In genomic region chr11:74843761-74844160, GRCm38 (mm10) we compare ENCODE assay signal across 13 mouse cellular contexts. TPM values are rescaled to one million over a fixed set of nuclear protein-coding genes. Genes with fewer than 3 reads are reported as not detected.
DNase-seq lines count a peak whose midpoint lies in the region; ATAC-seq and TF ChIP-seq lines count a peak whose summit lies in the region.
"Had no signal": no experiment of that assay in that cellular context is flagged by ENCODE, and none has a peak within 500 bp of the region (broad histone marks: within the 10 kb centered on the region; RNA-seq: fewer than 3 reads in every experiment).

No protein-coding gene starts in this region.

- H3K79me2 ChIP-seq in heart, adult 2 months (replicated peaks; ENCODE audit: control insufficient read depth, insufficient read depth, low read length) = no peaks in the 10 kb centered on the region; the same call in 1 of the 2 replicates

- no peak overlapping the region for H3K4me3 ChIP-seq in heart, adult 2 months
- H3K4me3 ChIP-seq in hindbrain, embryonic 16.5 days (ENCODE audit: low read length) = no peak overlapping the region
- no peak overlapping the region for H3K4me3 ChIP-seq in hindbrain, embryonic 10.5 days
- no peak overlapping the region for H3K4me3 ChIP-seq in neural tube, embryonic 12.5 days
- H3K4me3 ChIP-seq in stomach, embryonic 15.5 days (replicated peaks) = no peak overlapping the region
- H3K4me3 ChIP-seq: forebrain, embryonic 13.5 days; liver, embryonic 13.5 days had no signal

- 51% methylated on average over 5 of the region's 5 CpGs for WGBS in heart, adult 2 months
- 67% methylated on average over 5 of the region's 5 CpGs for WGBS in hindbrain, embryonic 16.5 days
- 63% methylated on average over 5 of the region's 5 CpGs for WGBS in hindbrain, embryonic 10.5 days
- 67% methylated on average over 5 of the region's 5 CpGs for WGBS in neural tube, embryonic 12.5 days
- WGBS in stomach, embryonic 15.5 days = 64% methylated on average over 5 of the region's 5 CpGs

- H3K36me3 ChIP-seq in heart, adult 2 months (ENCODE audit: control insufficient read depth, insufficient read depth, low read length) = no peaks in the 10 kb centered on the region
- peaks cover 21% of the 10 kb centered on the region for H3K36me3 ChIP-seq in hindbrain, embryonic 16.5 days (ENCODE audit: control insufficient read depth, insufficient read depth, low read length)
- H3K36me3 ChIP-seq in hindbrain, embryonic 10.5 days = peaks cover 65% of the 10 kb centered on the region
- H3K36me3 ChIP-seq in neural tube, embryonic 12.5 days = peaks cover 42% of the 10 kb centered on the region
- H3K36me3 ChIP-seq in stomach, embryonic 15.5 days = peaks cover 18% of the 10 kb centered on the region

- intact Hi-C loops in heart, adult 2 months (cut with DNase I) = loop anchor here (2.0 kb wide), 1 partner anchor 15 kb away; no protein-coding TSS in a partner anchor

- no peak for DNase-seq in heart, adult 2 months
- DNase-seq in heart, adult 9 months (ENCODE audit: low spot score in 2 of 2) = no peak
- no peak for DNase-seq in hindbrain, embryonic 10.5 days (ENCODE audit: low spot score)
- no peak for DNase-seq in neural tube, embryonic 10.5 days (ENCODE audit: extremely low spot score, low spot score)
- no peak for DNase-seq in ovary, postnatal 10 days (ENCODE audit: low spot score)
- DNase-seq: kidney, adult 8-10 months; liver, embryonic 13.5 days; right cerebral cortex, postnatal 25 days; thymus, postnatal 36 days had no signal

- H3K9me3 ChIP-seq in hindbrain, embryonic 16.5 days (ENCODE audit: control insufficient read depth, low read length) = no peaks in the 10 kb centered on the region
- peaks cover 9% of the 10 kb centered on the region; the same call in 1 of the 2 replicates for H3K9me3 ChIP-seq in hindbrain, embryonic 10.5 days
- H3K9me3 ChIP-seq in neural tube, embryonic 12.5 days = peaks cover 4% of the 10 kb centered on the region; the same call in 1 of the 2 replicates
- no peaks in the 10 kb centered on the region for H3K9me3 ChIP-seq in stomach, embryonic 15.5 days
- H3K9me3 ChIP-seq: forebrain, embryonic 13.5 days had no signal

- TF ChIP-seq CTCF in heart, adult 2 months (IDR thresholded peaks at IDR 0.05) = no peak

- H3K9ac ChIP-seq in heart, adult 2 months (ENCODE audit: low read depth, low read length) = no peak overlapping the region
- no peak overlapping the region for H3K9ac ChIP-seq in hindbrain, embryonic 16.5 days (ENCODE audit: low read depth, low read length)
- peak overlapping the region; percentile 22; the same call in 1 of the 2 replicates for H3K9ac ChIP-seq in neural tube, embryonic 12.5 days
- no peak overlapping the region for H3K9ac ChIP-seq in stomach, embryonic 15.5 days
- H3K9ac ChIP-seq: forebrain, embryonic 13.5 days; liver, embryonic 13.5 days had no signal

- peak overlapping the region; percentile 58 for H3K27ac ChIP-seq in heart, adult 2 months
- H3K27ac ChIP-seq in hindbrain, embryonic 16.5 days (ENCODE audit: low read depth, low read length) = peak overlapping the region; percentile 48; the same call in 1 of the 2 replicates
- no peak overlapping the region for H3K27ac ChIP-seq in hindbrain, embryonic 10.5 days
- H3K27ac ChIP-seq in neural tube, embryonic 12.5 days = no peak overlapping the region
- 0 out of 2 replicates have a peak overlapping the region, but pooled peaks have one; percentile 1 for H3K27ac ChIP-seq in stomach, embryonic 15.5 days
- H3K27ac ChIP-seq: forebrain, embryonic 13.5 days; liver, embryonic 13.5 days had no signal

- TF ChIP-seq POLR2A in heart, adult 2 months (IDR thresholded peaks at IDR 0.05; ENCODE audit: insufficient read depth, low read depth, low read length) = 0 out of 2 replicates have a peak, but pooled peaks have one; percentile 6

- H3K4me1 ChIP-seq in heart, adult 2 months (ENCODE audit: control insufficient read depth, insufficient read depth, low read length) = peaks cover 6% of the 10 kb centered on the region
- H3K4me1 ChIP-seq in hindbrain, embryonic 16.5 days (ENCODE audit: control insufficient read depth, insufficient read depth, low read depth, low read length) = peaks cover 11% of the 10 kb centered on the region
- H3K4me1 ChIP-seq in hindbrain, embryonic 10.5 days (replicated peaks) = peaks cover 45% of the 10 kb centered on the region
- peaks cover 11% of the 10 kb centered on the region; the same call in 1 of the 2 replicates for H3K4me1 ChIP-seq in neural tube, embryonic 12.5 days
- H3K4me1 ChIP-seq in stomach, embryonic 15.5 days = peaks cover 21% of the 10 kb centered on the region

- no peak for TF ChIP-seq EP300 in heart, adult 2 months (IDR thresholded peaks at IDR 0.05; ENCODE audit: insufficient read depth, low read depth, low read length)

- no peak for ATAC-seq in hindbrain, embryonic 16.5 days
- ATAC-seq in neural tube, embryonic 12.5 days (ENCODE audit: low FRiP score, low read depth) = no peak
- no peak for ATAC-seq in stomach, embryonic 15.5 days (ENCODE audit: insufficient read depth, low FRiP score, low read depth)
- ATAC-seq: forebrain, embryonic 13.5 days had no signal

- H3K27me3 ChIP-seq in heart, adult 2 months (ENCODE audit: control insufficient read depth, insufficient read depth, low read length) = no peaks in the 10 kb centered on the region
- H3K27me3 ChIP-seq in hindbrain, embryonic 16.5 days (replicated peaks; ENCODE audit: control insufficient read depth, insufficient read depth, low read length) = no peaks in the 10 kb centered on the region
- H3K27me3 ChIP-seq in hindbrain, embryonic 10.5 days (ENCODE audit: insufficient read depth, poor library complexity, severe bottlenecking) = no peaks in the 10 kb centered on the region
- H3K27me3 ChIP-seq in neural tube, embryonic 12.5 days (replicated peaks) = no peaks in the 10 kb centered on the region
- no peaks in the 10 kb centered on the region for H3K27me3 ChIP-seq in stomach, embryonic 15.5 days (replicated peaks)
- H3K27me3 ChIP-seq: forebrain, embryonic 13.5 days; liver, embryonic 13.5 days had no signal

- no peak overlapping the region for H3K4me2 ChIP-seq in hindbrain, embryonic 16.5 days (ENCODE audit: low read length)
- no peak overlapping the region for H3K4me2 ChIP-seq in neural tube, embryonic 12.5 days (replicated peaks)
- no peak overlapping the region for H3K4me2 ChIP-seq in stomach, embryonic 15.5 days
- H3K4me2 ChIP-seq: forebrain, embryonic 13.5 days; liver, embryonic 13.5 days had no signal

RNA-seq across cellular contexts. Expression of gene Mnt, which starts 13.0 kb away (rescaled TPM):
- total RNA-seq in heart, adult 2 months (2021) = 10 to 100 TPM in 1 of 2 experiments, 1 to 10 TPM in 1; 6.7 to 10.7 TPM
- 5.4 and 6.9 TPM in 2 replicates for polyA plus RNA-seq in heart, adult 2 months (2012; rRNA removed)
- polyA plus RNA-seq in hindbrain, embryonic 16.5 days (2015; fragmentation: Nextera tagmentation; extraction: Ambion mirVana) = 7.3 and 8.4 TPM in 2 replicates
- polyA plus RNA-seq in hindbrain, embryonic 10.5 days (2016; fragmentation: Nextera tagmentation; extraction: Ambion mirVana) = 5.4 and 7.4 TPM in 2 replicates
- polyA plus RNA-seq in neural tube, embryonic 12.5 days (2016; fragmentation: Nextera tagmentation; extraction: Ambion mirVana) = 7.8 and 9.0 TPM in 2 replicates
- 3.9 and 4.5 TPM in 2 replicates for polyA plus RNA-seq in stomach, embryonic 15.5 days (2015; fragmentation: Nextera tagmentation; extraction: Ambion mirVana)

RNA-seq across cellular contexts. Expression of gene Sgsm2, which starts 53.1 kb away (rescaled TPM):
- 1 to 10 TPM; 5.1 to 5.3 TPM for total RNA-seq in heart, adult 2 months (2021)
- polyA plus RNA-seq in heart, adult 2 months (2012; rRNA removed) = 8.3 and 10.2 TPM in 2 replicates
- 25.1 and 27.2 TPM in 2 replicates for polyA plus RNA-seq in hindbrain, embryonic 16.5 days (2015; fragmentation: Nextera tagmentation; extraction: Ambion mirVana)
- 7.8 and 10.7 TPM in 2 replicates for polyA plus RNA-seq in hindbrain, embryonic 10.5 days (2016; fragmentation: Nextera tagmentation; extraction: Ambion mirVana)
- polyA plus RNA-seq in neural tube, embryonic 12.5 days (2016; fragmentation: Nextera tagmentation; extraction: Ambion mirVana) = 16.1 and 16.8 TPM in 2 replicates
- 6.2 and 6.9 TPM in 2 replicates for polyA plus RNA-seq in stomach, embryonic 15.5 days (2015; fragmentation: Nextera tagmentation; extraction: Ambion mirVana)

RNA-seq across cellular contexts. Expression of gene Tsr1, which starts 54.1 kb away (rescaled TPM):
- total RNA-seq in heart, adult 2 months (2021) = 10 to 100 TPM; 17.7 to 18.5 TPM
- 7.3 and 8.8 TPM in 2 replicates for polyA plus RNA-seq in heart, adult 2 months (2012; rRNA removed)
- polyA plus RNA-seq in hindbrain, embryonic 16.5 days (2015; fragmentation: Nextera tagmentation; extraction: Ambion mirVana) = 26.1 and 29.6 TPM in 2 replicates
- polyA plus RNA-seq in hindbrain, embryonic 10.5 days (2016; fragmentation: Nextera tagmentation; extraction: Ambion mirVana) = 35.9 and 47.5 TPM in 2 replicates
- 35.2 and 38.3 TPM in 2 replicates for polyA plus RNA-seq in neural tube, embryonic 12.5 days (2016; fragmentation: Nextera tagmentation; extraction: Ambion mirVana)
- polyA plus RNA-seq in stomach, embryonic 15.5 days (2015; fragmentation: Nextera tagmentation; extraction: Ambion mirVana) = 43.3 and 48.3 TPM in 2 replicates

Comparison
In these comparisons a context has a peak if more than half of its experiments do, and no peak if none do; other contexts are left out.
1. H3K27ac ChIP-seq: peak in heart, adult 2 months (single experiment), hindbrain, embryonic 16.5 days (single experiment) and stomach, embryonic 15.5 days (single experiment); none in hindbrain, embryonic 10.5 days (single experiment) and neural tube, embryonic 12.5 days (single experiment).